ENCODE assay signal across 8 mouse cellular contexts in the genomic region with DNA sequence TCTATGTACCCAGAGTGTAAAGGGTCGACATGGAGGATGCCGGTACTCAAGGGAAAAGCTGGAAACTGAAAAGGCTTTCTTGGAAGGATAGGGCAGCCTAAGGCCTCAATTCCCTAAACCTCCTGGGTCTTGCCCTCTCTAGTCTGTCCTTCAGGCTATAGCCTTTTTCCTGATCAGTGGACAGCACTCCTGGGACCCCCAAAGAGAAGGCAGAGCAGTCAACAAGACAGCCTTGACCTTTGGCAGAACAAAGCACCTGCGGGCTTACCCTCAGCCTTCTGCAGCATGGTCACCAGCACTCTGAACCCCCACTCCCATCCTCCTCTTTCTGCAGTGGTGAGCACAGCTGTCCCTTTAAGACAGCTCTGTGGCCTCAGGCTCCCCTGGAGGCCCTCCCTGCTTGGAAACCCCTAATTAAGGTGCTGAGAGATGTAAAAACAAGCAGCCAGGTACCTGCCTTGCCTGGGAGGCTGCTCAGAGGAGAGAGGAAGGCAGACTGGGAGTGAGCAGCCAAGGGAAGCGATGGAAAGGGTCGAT. TPM values are rescaled to one million over a fixed set of nuclear protein-coding genes. Genes with fewer than 3 reads are reported as not detected.
DNase-seq lines count a peak whose midpoint lies in the region; ATAC-seq and TF ChIP-seq lines count a peak whose summit lies in the region.

A gene (minus strand): TSS at position 337 of the 537 bp plus-strand sequence.

- H3K9me3 ChIP-seq in lung, embryonic 16.5 days (ENCODE audit: control insufficient read depth, low read length): no peaks in the 10 kb centered on the region
- H3K9me3 ChIP-seq in limb, embryonic 14.5 days (ENCODE audit: control insufficient read depth, low read length): no peaks in the 10 kb centered on the region

- no peaks in the 10 kb centered on the region for H3K36me3 ChIP-seq in lung, embryonic 16.5 days (ENCODE audit: control insufficient read depth, insufficient read depth, low read length)
- no peaks in the 10 kb centered on the region for H3K36me3 ChIP-seq in limb, embryonic 14.5 days (ENCODE audit: control insufficient read depth, insufficient read depth, low read length)

- peaks cover 32% of the 10 kb centered on the region for H3K4me1 ChIP-seq in lung, embryonic 16.5 days (replicated peaks; ENCODE audit: control insufficient read depth, insufficient read depth, low read length)
- peaks cover 2% of the 10 kb centered on the region; the same call in 1 of the 2 replicates for H3K4me1 ChIP-seq in brown adipose tissue, adult 24 weeks (ENCODE audit: control insufficient read depth, insufficient read depth, insufficient read length, low read length)
- H3K4me1 ChIP-seq in limb, embryonic 14.5 days (ENCODE audit: control insufficient read depth, insufficient read depth, low read length): peaks cover 21% of the 10 kb centered on the region

- peak within 1 kb of the TSS; percentile 78 for H3K9ac ChIP-seq in lung, embryonic 16.5 days (ENCODE audit: low read length)
- H3K9ac ChIP-seq in limb, embryonic 14.5 days (ENCODE audit: low read depth, low read length, severe bottlenecking): peak within 1 kb of the TSS; percentile 70

- WGBS in lung, embryonic 16.5 days: 54% methylated on average over 5 of the region's 5 CpGs
- 50% methylated on average over 5 of the region's 5 CpGs for WGBS in limb, embryonic 14.5 days

- H3K4me2 ChIP-seq in lung, embryonic 16.5 days (ENCODE audit: low read depth, low read length): peak within 1 kb of the TSS; percentile 92
- H3K4me2 ChIP-seq in limb, embryonic 14.5 days (replicated peaks; ENCODE audit: low read depth, low read length, severe bottlenecking): peak within 1 kb of the TSS; percentile 84

- DNase-seq in lung, postnatal 10 days: no peak
- DNase-seq in heart, postnatal 4 days: no peak
- DNase-seq in limb, embryonic 14.5 days (ENCODE audit: low spot score): no peak
- DNase-seq in retina, embryonic 14.5 days (ENCODE audit: low spot score): no peak
- DNase-seq in thymus, adult 18-20 months: no peak
- no peak for DNase-seq in ovary, postnatal 10 days (ENCODE audit: low spot score)

- peaks cover 30% of the 10 kb centered on the region for H3K27me3 ChIP-seq in lung, embryonic 16.5 days (ENCODE audit: control insufficient read depth, insufficient read depth, low read depth, low read length)
- peaks cover 40% of the 10 kb centered on the region for H3K27me3 ChIP-seq in limb, embryonic 14.5 days (ENCODE audit: control insufficient read depth, insufficient read depth, low read length)

- peak within 1 kb of the TSS; percentile 17; the same call in 1 of the 2 replicates for H3K27ac ChIP-seq in lung, embryonic 16.5 days (ENCODE audit: low read length)
- H3K27ac ChIP-seq in brown adipose tissue, adult 24 weeks (replicated peaks; ENCODE audit: low read depth, low read length): peak within 1 kb of the TSS; percentile 24; the same call in 1 of the 2 replicates
- no peak within 1 kb of the TSS for H3K27ac ChIP-seq in limb, embryonic 14.5 days (replicated peaks; ENCODE audit: low read depth, low read length)

- no peak for TF ChIP-seq POLR2A in limb, embryonic 14.5 days (IDR thresholded peaks at IDR 0.05; ENCODE audit: borderline replicate concordance, extremely low read depth, insufficient read depth, insufficient read length)

- no peak for ATAC-seq in lung, embryonic 16.5 days (ENCODE audit: low read depth)
- ATAC-seq in limb, embryonic 14.5 days (ENCODE audit: low FRiP score, low read depth): no peak

- H3K4me3 ChIP-seq in lung, embryonic 16.5 days (ENCODE audit: low read length): peak within 1 kb of the TSS; percentile 93
- peak within 1 kb of the TSS; percentile 79 for H3K4me3 ChIP-seq in brown adipose tissue, adult 24 weeks (ENCODE audit: insufficient read depth, low read depth, low read length)
- H3K4me3 ChIP-seq in limb, embryonic 14.5 days (replicated peaks; ENCODE audit: low read length): peak within 1 kb of the TSS; percentile 91

RNA-seq across cellular contexts. Expression of the gene that starts here (rescaled TPM):
- polyA plus RNA-seq in lung, embryonic 16.5 days (2015; fragmentation: Nextera tagmentation; extraction: Ambion mirVana): 17.1 and 17.9 TPM in 2 replicates
- polyA plus RNA-seq in brown adipose tissue, adult 24 weeks (2012; ENCODE audit: insufficient read depth, insufficient read length, missing spikeins): 8.8 and 9.4 TPM in 2 replicates
- 10 to 100 TPM; 15.0 to 17.4 TPM for total RNA-seq in heart, postnatal 4 days (2021)
- polyA plus RNA-seq in limb, embryonic 14.5 days (2012; rRNA removed): 30.0 and 46.6 TPM in 2 replicates
- polyA plus RNA-seq in limb, embryonic 14.5 days (2014; fragmentation: Nextera tagmentation; extraction: Ambion mirVana): 23.1 and 25.5 TPM in 2 replicates
